Mouse (Mus musculus): ENCODE measurements at regions not wholly inside any gene's neighbourhood (a gene's known extent, or its start where the extent isn't known, plus 50 kb on each side); places are given as distances from the start of the nearest gene placed in this dataset.

- no peak for DNase-seq (ENCODE audit: low read depth, low spot score)
Measured at GRCm38 (mm10) chr3:117038280-117038927, 69.6 kb upstream of the Palmd start.
